Mouse (Mus musculus): ENCODE measurements around the gene Krtap29-1.

The Krtap29-1 gene

DNA sequence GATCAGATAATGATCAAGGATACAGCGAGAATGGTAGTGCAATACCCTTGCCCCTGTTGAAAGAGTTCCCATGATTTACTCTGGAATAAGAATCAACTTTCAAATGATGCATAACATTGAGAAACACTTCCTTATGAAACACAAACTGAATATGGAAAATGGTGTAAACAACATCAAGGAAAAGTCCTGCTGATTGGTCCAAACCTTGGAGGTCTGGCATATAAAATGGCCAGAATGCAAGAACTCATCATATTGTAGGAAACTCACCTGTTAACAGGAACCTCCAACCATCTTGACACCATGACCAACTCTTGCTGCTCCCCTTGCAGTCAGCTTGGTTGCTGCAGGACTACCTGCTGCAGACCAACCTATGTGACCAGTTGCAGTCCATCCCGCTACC is 30.7 kb downstream of the Krtap29-1 start, which contains the start of gene Krtap9-5:
Krtap9-5 (plus strand) TSS at position 301 of the 400 bp plus-strand sequence.
- DNase-seq (ENCODE audit: low spot score in 2 of 2), result no peak

DNA sequence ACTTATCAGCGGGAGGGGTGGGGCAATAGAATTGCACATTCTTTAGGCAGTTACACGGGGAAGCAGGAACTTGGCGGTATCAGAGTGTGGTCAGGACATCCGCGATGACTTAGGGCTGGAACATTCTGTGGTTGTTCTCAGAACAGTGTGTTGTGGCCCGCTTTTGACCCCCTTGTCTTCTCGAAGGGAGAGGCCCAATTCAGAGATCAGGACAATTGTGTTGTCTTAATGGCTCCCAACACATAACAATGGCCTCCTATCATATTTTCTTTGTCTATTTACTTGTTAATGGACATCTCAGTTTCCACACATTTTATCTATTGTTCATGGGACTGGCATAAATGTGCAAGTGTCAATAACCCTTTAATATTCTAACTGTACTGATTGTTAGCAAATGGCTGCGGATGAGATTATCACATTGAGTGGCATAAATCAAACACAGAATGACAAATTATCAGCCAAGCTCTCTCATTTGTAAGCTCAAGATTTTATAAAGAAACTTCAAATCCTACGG is 41.0 kb downstream of the Krtap29-1 start:
- no peak for DNase-seq (ENCODE audit: low spot score in 2 of 2)

GRCm38 (mm10) chr11:99935991-99936390 is 42.9 kb downstream of the Krtap29-1 start, which contains the start of gene Krtap31-2:
TSS of gene Krtap31-2 (plus strand) at chr11:99936291.
- no peak for DNase-seq (ENCODE audit: low spot score in 2 of 2)

All from urinary bladder, postnatal 4 days (tissue).